Mouse (Mus musculus): ENCODE measurements around the gene Actrt2. TPM values are rescaled to one million over a fixed set of nuclear protein-coding genes. Genes with fewer than 3 reads are reported as not detected.
A peak's percentile ranks its signal among the peaks of the same experiment; 100 is the strongest.

Actrt2 gene
- polyA plus RNA-seq, 1 experiment from 2014 or later, result not detected

- no peaks in the 10 kb centered on the region for H3K27me3 ChIP-seq (ENCODE audit: control insufficient read depth, insufficient read depth, low read length)
- H3K4me2 ChIP-seq (replicated peaks; ENCODE audit: low read depth, low read length), result no peak overlapping the region
These were observed 6.9 kb upstream of the Actrt2 start for GRCm38 (mm10) chr4:154674541-154674940.

GRCm38 (mm10) chr4:154673986-154674385 is 6.3 kb upstream of the Actrt2 start:
- ATAC-seq (ENCODE audit: low FRiP score) (no peak), DNase-seq (ENCODE audit: low spot score) (no peak)
- H3K27me3 ChIP-seq (ENCODE audit: control insufficient read depth, insufficient read depth, low read length), result no peaks in the 10 kb centered on the region
- H3K9me3 ChIP-seq (ENCODE audit: control insufficient read depth, low read length), result no peaks in the 10 kb centered on the region
- H3K4me2 ChIP-seq (replicated peaks; ENCODE audit: low read depth, low read length), result no peak overlapping the region
- no peaks in the 10 kb centered on the region for H3K36me3 ChIP-seq (ENCODE audit: control insufficient read depth, insufficient read depth, low read length)
- H3K27ac ChIP-seq (ENCODE audit: low read depth, low read length), result no peak overlapping the region
- no peaks in the 10 kb centered on the region for H3K4me1 ChIP-seq (replicated peaks; ENCODE audit: control insufficient read depth, insufficient read depth, low read length)
- H3K9ac ChIP-seq (ENCODE audit: low read depth, low read length), result no peak overlapping the region
- WGBS, result 78% methylated on average over 4 of the region's 4 CpGs
- no peak overlapping the region for H3K4me3 ChIP-seq (ENCODE audit: low read depth, low read length)

More at GRCm38 (mm10) chr4:154674541-154674940, 6.9 kb upstream of the Actrt2 start:
- Histone ChIP-seq H3K27ac (ENCODE audit: low read depth, low read length) (no peak overlapping the region), H3K4me3 (ENCODE audit: low read depth, low read length) (no peak overlapping the region), H3K9ac (ENCODE audit: low read depth, low read length) (no peak overlapping the region), H3K9me3 (ENCODE audit: control insufficient read depth, low read length) (no peaks in the 10 kb centered on the region), H3K36me3 (ENCODE audit: control insufficient read depth, insufficient read depth, low read length) (no peaks in the 10 kb centered on the region), H3K4me1 (replicated peaks; ENCODE audit: control insufficient read depth, insufficient read depth, low read length) (no peaks in the 10 kb centered on the region)
- no peak for ATAC-seq (ENCODE audit: low FRiP score)
- peak; percentile 88 for DNase-seq (ENCODE audit: low spot score)
- under 1% methylated on average over 12 of the region's 12 CpGs for WGBS

GRCm38 (mm10) chr4:154672027-154672426 is 4.4 kb upstream of the Actrt2 start:
- Histone ChIP-seq H3K4me2 (replicated peaks; ENCODE audit: low read depth, low read length) (no peak overlapping the region), H3K36me3 (ENCODE audit: control insufficient read depth, insufficient read depth, low read length) (no peaks in the 10 kb centered on the region), H3K4me1 (replicated peaks; ENCODE audit: control insufficient read depth, insufficient read depth, low read length) (no peaks in the 10 kb centered on the region), H3K4me3 (ENCODE audit: low read depth, low read length) (no peak overlapping the region), H3K9me3 (ENCODE audit: control insufficient read depth, low read length) (no peaks in the 10 kb centered on the region), H3K9ac (ENCODE audit: low read depth, low read length) (no peak overlapping the region), H3K27me3 (ENCODE audit: control insufficient read depth, insufficient read depth, low read length) (no peaks in the 10 kb centered on the region), H3K27ac (ENCODE audit: low read depth, low read length) (no peak overlapping the region)
- ATAC-seq (ENCODE audit: low FRiP score) (no peak), DNase-seq (ENCODE audit: low spot score) (no peak)
- 63% methylated on average over 1 of the region's 1 CpGs for WGBS

GRCm38 (mm10) chr4:154671232-154671912 is 3.7 kb upstream of the Actrt2 start:
- Histone ChIP-seq H3K9me3 (ENCODE audit: control insufficient read depth, low read length) (no peaks in the 10 kb centered on the region), H3K27ac (ENCODE audit: low read depth, low read length) (no peak overlapping the region), H3K4me1 (replicated peaks; ENCODE audit: control insufficient read depth, insufficient read depth, low read length) (no peaks in the 10 kb centered on the region), H3K4me2 (replicated peaks; ENCODE audit: low read depth, low read length) (no peak overlapping the region), H3K9ac (ENCODE audit: low read depth, low read length) (no peak overlapping the region), H3K27me3 (ENCODE audit: control insufficient read depth, insufficient read depth, low read length) (no peaks in the 10 kb centered on the region), H3K36me3 (ENCODE audit: control insufficient read depth, insufficient read depth, low read length) (no peaks in the 10 kb centered on the region), H3K4me3 (ENCODE audit: low read depth, low read length) (no peak overlapping the region)
- DNase-seq (ENCODE audit: low spot score), result no peak
- ATAC-seq (ENCODE audit: low FRiP score), result no peak
- 74% methylated on average over 8 of the region's 8 CpGs for WGBS

- H3K27ac ChIP-seq (ENCODE audit: low read depth, low read length), result no peak overlapping the region
- no peaks in the 10 kb centered on the region for H3K36me3 ChIP-seq (ENCODE audit: control insufficient read depth, insufficient read depth, low read length)
- 64% methylated on average over 12 of the region's 12 CpGs for WGBS
- no peak for ATAC-seq (ENCODE audit: low FRiP score)
- no peak overlapping the region for H3K4me3 ChIP-seq (ENCODE audit: low read depth, low read length)
- H3K4me2 ChIP-seq (replicated peaks; ENCODE audit: low read depth, low read length), result no peak overlapping the region
- H3K9me3 ChIP-seq (ENCODE audit: control insufficient read depth, low read length), result no peaks in the 10 kb centered on the region
- H3K27me3 ChIP-seq (ENCODE audit: control insufficient read depth, insufficient read depth, low read length), result peaks cover 2% of the 10 kb centered on the region; the same call in 1 of the 2 replicates
- no peak overlapping the region for H3K9ac ChIP-seq (ENCODE audit: low read depth, low read length)
- no peak for DNase-seq (ENCODE audit: low spot score)
- H3K4me1 ChIP-seq (replicated peaks; ENCODE audit: control insufficient read depth, insufficient read depth, low read length), result no peaks in the 10 kb centered on the region
These were observed 4.9 kb downstream of the Actrt2 start for GRCm38 (mm10) chr4:154662681-154663215.

GRCm38 (mm10) chr4:154661256-154661655 is 6.4 kb downstream of the Actrt2 start:
- H3K27ac ChIP-seq (ENCODE audit: low read depth, low read length), result no peak overlapping the region
- DNase-seq (ENCODE audit: low spot score), result no peak
- no peaks in the 10 kb centered on the region for H3K36me3 ChIP-seq (ENCODE audit: control insufficient read depth, insufficient read depth, low read length)
- no peak overlapping the region for H3K4me3 ChIP-seq (ENCODE audit: low read depth, low read length)
- peaks cover 2% of the 10 kb centered on the region; the same call in 1 of the 2 replicates for H3K27me3 ChIP-seq (ENCODE audit: control insufficient read depth, insufficient read depth, low read length)
- H3K9ac ChIP-seq (ENCODE audit: low read depth, low read length), result no peak overlapping the region
- WGBS, result 48% methylated on average over 6 of the region's 6 CpGs
- H3K9me3 ChIP-seq (ENCODE audit: control insufficient read depth, low read length), result no peaks in the 10 kb centered on the region
- H3K4me2 ChIP-seq (replicated peaks; ENCODE audit: low read depth, low read length), result no peak overlapping the region
- H3K4me1 ChIP-seq (replicated peaks; ENCODE audit: control insufficient read depth, insufficient read depth, low read length), result no peaks in the 10 kb centered on the region
- ATAC-seq (ENCODE audit: low FRiP score), result no peak

- Histone ChIP-seq H3K27ac (ENCODE audit: low read depth, low read length) (no peak overlapping the region), H3K4me3 (ENCODE audit: low read depth, low read length) (no peak overlapping the region), H3K36me3 (ENCODE audit: control insufficient read depth, insufficient read depth, low read length) (no peaks in the 10 kb centered on the region), H3K27me3 (ENCODE audit: control insufficient read depth, insufficient read depth, low read length) (peaks cover 2% of the 10 kb centered on the region; the same call in 1 of the 2 replicates), H3K4me1 (replicated peaks; ENCODE audit: control insufficient read depth, insufficient read depth, low read length) (no peaks in the 10 kb centered on the region), H3K9me3 (ENCODE audit: control insufficient read depth, low read length) (no peaks in the 10 kb centered on the region), H3K9ac (ENCODE audit: low read depth, low read length) (no peak overlapping the region), H3K4me2 (replicated peaks; ENCODE audit: low read depth, low read length) (no peak overlapping the region)
- DNase-seq (ENCODE audit: low spot score) (no peak), ATAC-seq (ENCODE audit: low FRiP score) (no peak)
These were observed 7.6 kb downstream of the Actrt2 start for GRCm38 (mm10) chr4:154660025-154660424.

GRCm38 (mm10) chr4:154655134-154655910 is 12.3 kb downstream of the Actrt2 start:
- H3K9ac ChIP-seq (ENCODE audit: low read depth, low read length), result no peak overlapping the region
- no peaks in the 10 kb centered on the region for H3K9me3 ChIP-seq (ENCODE audit: control insufficient read depth, low read length)
- no peak overlapping the region for H3K4me2 ChIP-seq (replicated peaks; ENCODE audit: low read depth, low read length)
- WGBS, result 81% methylated on average over 15 of the region's 15 CpGs
- H3K36me3 ChIP-seq (ENCODE audit: control insufficient read depth, insufficient read depth, low read length), result no peaks in the 10 kb centered on the region
- no peaks in the 10 kb centered on the region; the same call in 1 of the 2 replicates for H3K27me3 ChIP-seq (ENCODE audit: control insufficient read depth, insufficient read depth, low read length)
- no peak overlapping the region for H3K4me3 ChIP-seq (ENCODE audit: low read depth, low read length)
- DNase-seq (ENCODE audit: low spot score) (no peak), ATAC-seq (ENCODE audit: low FRiP score) (no peak)
- H3K4me1 ChIP-seq (replicated peaks; ENCODE audit: control insufficient read depth, insufficient read depth, low read length), result 0 out of 2 replicates have a peak, but pooled peaks cover 3% of the 10 kb centered on the region
- no peak overlapping the region for H3K27ac ChIP-seq (ENCODE audit: low read depth, low read length)

Measured in hindbrain, embryonic 11.5 days (tissue).